Mouse (Mus musculus) neural tube, embryonic 12.5 days (tissue): ENCODE measurements around the gene Kif1bp. TPM values are rescaled to one million over a fixed set of nuclear protein-coding genes. Genes with fewer than 3 reads are reported as not detected.

Experiments
- ATAC-seq: fragments of 200-750 bp; cut with Nextera tagmentation; 2 replicates; pipeline ENCODE4 v1.8.0; 2017; ENCODE audit warnings: low read depth, mild to moderate bottlenecking, moderate TSS enrichment, moderate library complexity; ENCODE audit not compliant: low FRiP score
- H3K27ac ChIP-seq: fragments of 300-500 bp; sonication (generic); 2 replicates; pipeline ENCODE4 v1.5.1; 2016
- H3K27me3 ChIP-seq: fragments of 300-500 bp; sonication (generic); replicated peaks from 2 replicates; pipeline ENCODE4 v1.6.1; 2016; ENCODE audit warnings: mild to moderate bottlenecking
- H3K36me3 ChIP-seq: fragments of 300-500 bp; sonication (generic); 2 replicates; pipeline ENCODE4 v1.6.1; 2016; ENCODE audit warnings: mild to moderate bottlenecking
- H3K4me1 ChIP-seq: fragments of 300-500 bp; sonication (generic); 2 replicates; pipeline ENCODE4 v1.6.1; 2016
- H3K4me2 ChIP-seq: fragments of 300-500 bp; sonication (generic); replicated peaks from 2 replicates; pipeline ENCODE4 v1.6.1; 2016; ENCODE audit warnings: mild to moderate bottlenecking
- H3K4me3 ChIP-seq: fragments of 300-500 bp; sonication (generic); 2 replicates; pipeline ENCODE4 v1.5.1; 2016
- H3K9ac ChIP-seq: fragments of 300-500 bp; sonication (generic); 2 replicates; pipeline ENCODE4 v1.6.1; 2016; ENCODE audit warnings: mild to moderate bottlenecking
- H3K9me3 ChIP-seq: fragments of 300-500 bp; sonication (generic); 2 replicates; pipeline ENCODE4 v1.6.1; 2016; ENCODE audit warnings: mild to moderate bottlenecking
- WGBS: fragments of 180-500 bp; shearing (Covaris S2); methylation state at CpG from one replicate; pipeline ENCODE4 v1.1.7; 2016; 5-methylcytosine and 5-hydroxymethylcytosine counted together
- polyA plus RNA-seq: library from polyadenylated mRNA; unstranded; fragments of >200 nt; fragmentation: Nextera tagmentation; extraction: Ambion mirVana; gene quantifications from 2 replicates; pipeline ENCODE4 v1.2.1, GENCODE M21; 2016

Kif1bp gene
- polyA plus RNA-seq, 1 experiment from 2014 or later = 73.8 TPM

DNA sequence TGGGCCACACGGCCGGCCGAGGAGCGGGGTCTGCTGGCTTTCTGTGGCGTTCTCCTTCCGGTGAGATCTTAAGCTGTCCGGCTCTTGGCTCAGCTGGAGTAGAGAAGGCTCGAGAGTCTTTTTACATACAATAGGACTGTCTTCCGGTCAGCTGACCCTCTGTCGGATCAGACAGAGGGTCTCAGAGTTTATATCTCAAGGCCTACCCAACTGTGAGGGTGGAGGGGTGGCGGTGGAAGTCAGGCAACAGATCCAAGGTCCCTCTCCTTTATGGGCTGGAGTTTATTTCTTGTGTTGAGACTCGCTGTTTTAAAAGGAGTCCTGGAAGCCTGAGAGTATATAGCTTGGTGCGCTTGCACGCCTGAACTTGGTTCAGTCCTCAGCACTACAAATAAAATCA lies 50.9 kb downstream of the Kif1bp start, which contains the start of gene Srgn:
Srgn (minus strand) TSS at position 101 of the 400 bp plus-strand sequence.
- no peak for ATAC-seq
- Histone ChIP-seq H3K4me2 (no peak within 1 kb of the TSS), H3K27me3 (no peaks in the 10 kb centered on the region), H3K9ac (no peak within 1 kb of the TSS), H3K4me3 (no peak within 1 kb of the TSS), H3K9me3 (no peaks in the 10 kb centered on the region), H3K36me3 (no peaks in the 10 kb centered on the region), H3K4me1 (no peaks in the 10 kb centered on the region), H3K27ac (no peak within 1 kb of the TSS)
- WGBS = 84% methylated on average over 14 of the region's 14 CpGs

GRCm38 (mm10) chr10:62522346-62522950 lies 55.8 kb downstream of the Kif1bp start:
- Histone ChIP-seq H3K27me3 (no peaks in the 10 kb centered on the region), H3K9ac (no peak overlapping the region), H3K4me3 (no peak overlapping the region), H3K4me1 (no peaks in the 10 kb centered on the region), H3K27ac (no peak overlapping the region), H3K9me3 (no peaks in the 10 kb centered on the region), H3K36me3 (no peaks in the 10 kb centered on the region), H3K4me2 (no peak overlapping the region)
- ATAC-seq = no peak
- WGBS = 75% methylated on average over 7 of the region's 7 CpGs

DNA sequence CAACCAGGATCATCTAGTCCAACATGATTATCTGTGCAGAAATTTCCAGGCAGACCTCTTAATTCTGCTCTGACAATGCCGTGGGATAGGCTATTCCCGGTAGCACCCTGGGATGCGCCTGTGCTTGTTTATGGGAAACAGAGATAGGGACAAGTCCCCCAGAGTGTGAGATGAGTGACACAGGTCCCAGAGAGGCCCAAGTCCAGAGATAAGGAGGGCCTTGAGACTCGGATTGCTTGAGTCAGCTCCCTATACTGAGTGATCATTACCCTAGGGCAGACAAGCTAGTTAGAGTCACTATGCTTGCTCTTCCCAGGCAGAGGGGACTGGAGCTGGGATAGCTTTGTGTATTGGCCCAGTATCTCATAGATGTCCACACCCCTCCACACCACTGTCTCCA lies 56.5 kb downstream of the Kif1bp start:
- H3K9me3 ChIP-seq = no peaks in the 10 kb centered on the region
- no peaks in the 10 kb centered on the region for H3K27me3 ChIP-seq
- ATAC-seq = no peak
- H3K27ac ChIP-seq = no peak overlapping the region
- no peak overlapping the region for H3K9ac ChIP-seq
- no peaks in the 10 kb centered on the region for H3K36me3 ChIP-seq
- H3K4me3 ChIP-seq = no peak overlapping the region
- WGBS = 77% methylated on average over 4 of the region's 4 CpGs
- H3K4me2 ChIP-seq = no peak overlapping the region
- H3K4me1 ChIP-seq = no peaks in the 10 kb centered on the region

DNA sequence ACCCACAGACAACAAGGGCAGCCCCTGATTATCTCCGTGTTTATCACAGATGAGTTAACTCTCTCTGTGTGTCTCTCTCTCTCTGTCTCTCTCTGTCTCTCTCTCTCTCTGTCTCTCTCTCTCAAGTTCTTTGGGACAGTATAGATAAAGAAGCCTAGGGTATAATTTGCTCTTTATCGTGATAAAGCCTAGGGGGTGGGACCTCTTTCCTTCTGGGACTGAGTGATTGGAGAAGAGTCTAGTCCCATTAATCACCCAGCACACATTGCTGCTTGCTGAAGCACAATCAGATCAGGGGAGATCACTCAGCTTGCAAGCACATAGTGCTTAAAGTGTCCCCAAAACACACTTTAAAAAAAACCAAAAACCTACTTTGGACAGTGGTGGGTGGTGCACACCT lies 57.3 kb downstream of the Kif1bp start:
- no peak overlapping the region for H3K4me2 ChIP-seq
- no peak overlapping the region for H3K4me3 ChIP-seq
- no peaks in the 10 kb centered on the region for H3K4me1 ChIP-seq
- no peak for ATAC-seq
- no peak overlapping the region for H3K9ac ChIP-seq
- no peaks in the 10 kb centered on the region for H3K27me3 ChIP-seq
- 73% methylated on average over 2 of the region's 2 CpGs for WGBS
- no peaks in the 10 kb centered on the region for H3K9me3 ChIP-seq
- H3K36me3 ChIP-seq = no peaks in the 10 kb centered on the region
- no peak overlapping the region for H3K27ac ChIP-seq

GRCm38 (mm10) chr10:62517511-62517910 lies 60.7 kb downstream of the Kif1bp start:
- WGBS = 93% methylated on average over 6 of the region's 6 CpGs
- no peak overlapping the region for H3K4me2 ChIP-seq

GRCm38 (mm10) chr10:62512855-62513254 lies 65.4 kb downstream of the Kif1bp start:
- no peak overlapping the region for H3K4me3 ChIP-seq
- no peaks in the 10 kb centered on the region; the same call in 1 of the 2 replicates for H3K27me3 ChIP-seq
- no peak overlapping the region for H3K27ac ChIP-seq
- H3K9me3 ChIP-seq = no peaks in the 10 kb centered on the region
- H3K4me2 ChIP-seq = no peak overlapping the region
- no peaks in the 10 kb centered on the region for H3K36me3 ChIP-seq
- no peaks in the 10 kb centered on the region for H3K4me1 ChIP-seq
- H3K9ac ChIP-seq = no peak overlapping the region
- no peak for ATAC-seq
- WGBS = 91% methylated on average over 4 of the region's 4 CpGs

More at GRCm38 (mm10) chr10:62517511-62517910, 60.7 kb downstream of the Kif1bp start:
- no peaks in the 10 kb centered on the region for H3K36me3 ChIP-seq
- no peaks in the 10 kb centered on the region for H3K4me1 ChIP-seq
- no peak overlapping the region for H3K27ac ChIP-seq
- no peak overlapping the region for H3K9ac ChIP-seq
- H3K27me3 ChIP-seq = no peaks in the 10 kb centered on the region
- ATAC-seq = no peak
- H3K9me3 ChIP-seq = no peaks in the 10 kb centered on the region
- H3K4me3 ChIP-seq = no peak overlapping the region

DNA sequence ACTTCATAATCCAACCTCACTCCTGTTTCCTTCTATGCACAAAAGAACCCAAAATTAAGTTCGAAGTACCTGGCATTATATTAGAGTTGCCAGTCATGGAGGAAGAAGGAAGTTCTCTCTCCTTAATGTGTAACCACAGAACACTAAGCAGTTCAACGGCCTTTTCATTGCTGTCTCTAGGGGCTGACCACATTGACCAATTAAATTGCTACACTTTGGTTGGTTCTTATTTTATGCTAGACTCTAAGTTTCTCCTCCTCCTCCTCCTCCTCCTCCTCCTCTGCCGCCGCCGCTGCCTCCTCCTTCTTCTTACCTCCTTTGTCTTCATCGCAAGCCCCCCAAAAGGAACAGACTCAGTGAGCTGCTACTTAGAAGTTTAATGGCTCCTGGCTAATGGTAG lies 66.7 kb downstream of the Kif1bp start:
- H3K27me3 ChIP-seq = no peaks in the 10 kb centered on the region; the same call in 1 of the 2 replicates
- H3K9ac ChIP-seq = no peak overlapping the region
- no peak overlapping the region for H3K4me3 ChIP-seq
- no peaks in the 10 kb centered on the region for H3K4me1 ChIP-seq
- no peaks in the 10 kb centered on the region for H3K36me3 ChIP-seq
- H3K4me2 ChIP-seq = no peak overlapping the region
- 77% methylated on average over 6 of the region's 6 CpGs for WGBS
- H3K27ac ChIP-seq = no peak overlapping the region
- ATAC-seq = no peak
- no peaks in the 10 kb centered on the region for H3K9me3 ChIP-seq

DNA sequence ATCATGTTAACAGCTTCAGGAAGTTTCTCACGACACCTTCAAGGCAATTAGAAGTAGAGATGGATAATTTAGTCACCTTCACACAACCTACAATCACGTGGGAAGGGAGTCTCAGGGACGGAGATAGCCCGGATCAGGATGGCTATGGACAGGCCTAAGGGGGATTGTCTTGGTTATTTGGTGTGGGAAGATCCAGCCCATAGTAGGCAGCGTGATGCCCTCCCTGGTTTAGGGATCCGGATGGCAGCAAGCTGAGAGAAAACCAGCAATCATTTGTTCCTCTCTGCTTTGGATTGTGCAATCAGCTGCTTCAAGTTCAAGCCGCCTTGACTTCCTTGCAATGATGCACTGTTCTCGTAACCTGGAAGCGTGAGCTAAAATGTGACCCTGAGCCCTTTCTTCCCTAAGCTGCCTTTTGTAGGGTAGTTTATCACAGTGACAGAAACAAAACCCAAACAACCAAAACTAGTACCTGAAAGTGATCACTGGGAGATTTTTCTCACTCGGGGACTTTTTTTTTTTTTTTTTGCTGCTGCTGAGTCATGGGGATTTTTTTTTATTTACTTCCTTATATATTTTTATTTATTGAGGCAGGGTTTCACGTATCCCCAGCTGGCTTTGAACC lies 69.1 kb downstream of the Kif1bp start:
- no peak overlapping the region for H3K27ac ChIP-seq
- no peak for ATAC-seq
- no peaks in the 10 kb centered on the region for H3K9me3 ChIP-seq
- H3K36me3 ChIP-seq = no peaks in the 10 kb centered on the region
- 70% methylated on average over 11 of the region's 11 CpGs for WGBS
- H3K4me2 ChIP-seq = no peak overlapping the region
- no peak overlapping the region for H3K9ac ChIP-seq
- H3K4me3 ChIP-seq = no peak overlapping the region
- H3K27me3 ChIP-seq = no peaks in the 10 kb centered on the region; the same call in 1 of the 2 replicates
- H3K4me1 ChIP-seq = no peaks in the 10 kb centered on the region

GRCm38 (mm10) chr10:62508459-62508858 lies 69.8 kb downstream of the Kif1bp start:
- H3K4me1 ChIP-seq = no peaks in the 10 kb centered on the region
- H3K9ac ChIP-seq = no peak overlapping the region
- WGBS = 7% methylated on average over 11 of the region's 11 CpGs
- H3K27me3 ChIP-seq = no peaks in the 10 kb centered on the region; the same call in 1 of the 2 replicates
- no peak overlapping the region for H3K27ac ChIP-seq
- no peaks in the 10 kb centered on the region for H3K36me3 ChIP-seq
- ATAC-seq = no peak
- no peak overlapping the region; the same call in 1 of the 2 replicates for H3K4me3 ChIP-seq
- no peaks in the 10 kb centered on the region for H3K9me3 ChIP-seq
- peak overlapping the region; percentile 54 for H3K4me2 ChIP-seq

- H3K9ac ChIP-seq = no peak overlapping the region
- no peaks in the 10 kb centered on the region for H3K4me1 ChIP-seq
- H3K4me2 ChIP-seq = peak overlapping the region; percentile 54
- no peak overlapping the region for H3K27ac ChIP-seq
- H3K9me3 ChIP-seq = no peaks in the 10 kb centered on the region
- whole genome bisulfite sequencing = 16% methylated on average over 18 of the region's 18 CpGs
- no peaks in the 10 kb centered on the region for H3K36me3 ChIP-seq
- no peak for ATAC-seq
- H3K27me3 ChIP-seq = no peaks in the 10 kb centered on the region; the same call in 1 of the 2 replicates
- H3K4me3 ChIP-seq = no peak overlapping the region
Observed at GRCm38 (mm10) chr10:62507591-62508308, 70.5 kb downstream of the Kif1bp start.

DNA sequence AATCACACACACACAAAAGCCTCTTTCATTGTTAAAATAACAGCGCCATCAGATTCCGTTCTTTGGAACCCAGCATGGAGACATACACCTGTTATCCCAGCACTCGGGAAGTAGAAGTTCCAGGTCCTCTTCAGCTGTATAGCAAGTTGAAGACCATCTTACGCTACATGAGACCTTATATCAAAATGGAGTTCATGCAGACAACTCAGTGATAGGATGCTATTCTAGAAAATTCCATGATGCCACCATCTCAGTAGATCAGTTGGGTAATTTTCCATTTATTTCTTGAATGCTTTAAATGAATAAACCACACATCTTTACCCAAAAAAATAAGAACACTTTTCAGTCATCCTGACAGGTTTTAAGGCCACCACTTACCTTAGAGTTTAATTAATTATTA lies 71.2 kb downstream of the Kif1bp start:
- 91% methylated on average over 4 of the region's 4 CpGs for WGBS
- H3K36me3 ChIP-seq = no peaks in the 10 kb centered on the region

DNA sequence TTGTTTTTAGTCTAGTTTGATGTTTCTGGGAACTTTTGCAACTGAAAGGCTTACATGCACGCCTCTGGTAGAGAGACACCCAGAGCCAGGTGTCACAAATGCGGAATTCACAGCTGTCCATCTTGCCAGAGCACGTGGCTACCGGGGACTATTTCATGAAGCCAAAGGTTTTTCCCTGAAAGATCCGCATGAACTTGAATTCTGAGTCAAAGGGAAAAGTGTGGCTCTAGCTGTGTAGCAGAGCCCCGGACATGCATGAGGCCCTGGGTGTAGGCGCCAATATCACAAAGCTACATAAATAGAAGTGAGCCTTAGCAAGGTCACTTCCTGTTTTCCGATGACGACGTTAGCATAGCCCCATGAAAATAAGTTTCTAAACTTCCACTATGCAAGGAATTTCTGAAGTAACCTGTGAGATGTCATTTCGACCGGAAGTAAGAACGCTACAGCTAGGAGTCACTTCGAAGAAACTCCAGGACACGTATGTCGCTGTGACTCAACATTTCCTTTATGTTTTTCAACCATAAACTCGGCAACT lies 72.2 kb downstream of the Kif1bp start:
- Histone ChIP-seq H3K9me3 (no peaks in the 10 kb centered on the region), H3K4me2 (no peak overlapping the region), H3K9ac (no peak overlapping the region), H3K27me3 (no peaks in the 10 kb centered on the region; the same call in 1 of the 2 replicates), H3K27ac (no peak overlapping the region), H3K36me3 (no peaks in the 10 kb centered on the region), H3K4me1 (no peaks in the 10 kb centered on the region), H3K4me3 (no peak overlapping the region)
- no peak for ATAC-seq
- 88% methylated on average over 17 of the region's 17 CpGs for WGBS

More for the DNA sequence above, 71.2 kb downstream of the Kif1bp start:
- Histone ChIP-seq H3K27me3 (no peaks in the 10 kb centered on the region; the same call in 1 of the 2 replicates), H3K4me3 (no peak overlapping the region), H3K9me3 (no peaks in the 10 kb centered on the region), H3K4me1 (no peaks in the 10 kb centered on the region), H3K4me2 (no peak overlapping the region), H3K9ac (no peak overlapping the region), H3K27ac (no peak overlapping the region)
- no peak for ATAC-seq
